ENCODE assay signal across 20 mouse cellular contexts in genomic region chr1:91839557-91839956, GRCm38 (mm10). TPM values are rescaled to one million over a fixed set of nuclear protein-coding genes. Genes with fewer than 3 reads are reported as not detected.
DNase-seq lines count a peak whose midpoint lies in the region; ATAC-seq lines count a peak whose summit lies in the region.
"Had no signal": no experiment of that assay in that cellular context is flagged by ENCODE, and none has a peak within 500 bp of the region (broad histone marks: within the 10 kb centered on the region; RNA-seq: fewer than 3 reads in every experiment).

No protein-coding gene starts in this region.

- peaks cover 29% of the 10 kb centered on the region for H3K4me1 ChIP-seq in neural tube, embryonic 15.5 days
- H3K4me1 ChIP-seq: forebrain, embryonic 15.5 days had no signal

- no peaks in the 10 kb centered on the region for H3K9me3 ChIP-seq in neural tube, embryonic 15.5 days (replicated peaks)
- H3K9me3 ChIP-seq: embryonic facial prominence, embryonic 12.5 days; forebrain, embryonic 15.5 days; G1E had no signal

- no peaks in the 10 kb centered on the region for H3K36me3 ChIP-seq in neural tube, embryonic 15.5 days
- H3K36me3 ChIP-seq: forebrain, embryonic 15.5 days; G1E; heart, embryonic 13.5 days had no signal

- no peak overlapping the region for H3K4me3 ChIP-seq in neural tube, embryonic 15.5 days (replicated peaks)
- H3K4me3 ChIP-seq: embryonic facial prominence, embryonic 12.5 days; forebrain, embryonic 15.5 days; heart, embryonic 13.5 days had no signal

- H3K27me3 ChIP-seq in neural tube, embryonic 15.5 days (replicated peaks): no peaks in the 10 kb centered on the region
- H3K27me3 ChIP-seq: embryonic facial prominence, embryonic 12.5 days; forebrain, embryonic 15.5 days; heart, embryonic 13.5 days had no signal

- 0 out of 2 replicates have a peak overlapping the region, but pooled peaks have one; percentile 18 for H3K27ac ChIP-seq in neural tube, embryonic 15.5 days (replicated peaks)
- H3K27ac ChIP-seq: embryonic facial prominence, embryonic 12.5 days; forebrain, embryonic 15.5 days; heart, embryonic 13.5 days had no signal

- H3K4me2 ChIP-seq in neural tube, embryonic 15.5 days: no peak overlapping the region
- H3K4me2 ChIP-seq: embryonic facial prominence, embryonic 12.5 days; forebrain, embryonic 15.5 days; heart, embryonic 13.5 days had no signal

- H3K9ac ChIP-seq in neural tube, embryonic 15.5 days (replicated peaks): no peak overlapping the region
- H3K9ac ChIP-seq: embryonic facial prominence, embryonic 12.5 days; forebrain, embryonic 15.5 days; heart, embryonic 13.5 days had no signal

- WGBS in neural tube, embryonic 15.5 days: 78% methylated on average over 6 of the region's 6 CpGs

- ATAC-seq in frontal cortex, adult (ENCODE audit: low TSS enrichment): 0 out of 2 replicates have a peak, but pooled peaks have one; percentile 33
- no peak for ATAC-seq in neural tube, embryonic 15.5 days (ENCODE audit: low FRiP score)
- no peak for ATAC-seq in megakaryocyte progenitor cell, adult 5-6 weeks (replicated peaks; ENCODE audit: poor library complexity)
- ATAC-seq in inflammation-experienced regulatory T-cells, adult 6 months: no peak
- ATAC-seq: CD4-positive, CD25-positive, alpha-beta regulatory T cell, adult 4 months; forebrain, embryonic 15.5 days had no signal

- no peak for DNase-seq in frontal cortex, postnatal 36 days (ENCODE audit: low spot score in 2 of 2)
- DNase-seq in layer of hippocampus, adult 18-20 months (ENCODE audit: low spot score in 2 of 2): peak; percentile 10 to 11
- DNase-seq in layer of hippocampus, adult 8-10 months (ENCODE audit: low spot score in 2 of 2): no peak
- no peak for DNase-seq in neural tube, embryonic 10.5 days (ENCODE audit: extremely low spot score, low spot score)
- DNase-seq: adrenal gland, postnatal 14 days; B cell, adult 2 months; cerebellum, adult 11-12 months; cerebellum, adult 9-10 months; cerebellum, postnatal 25 days; gastrocnemius, postnatal 14 days; heart, postnatal 36 days had no signal

RNA-seq across cellular contexts. Expression of gene Twist2, which starts 38.3 kb away (rescaled TPM):
- 1 to 10 TPM in 1 of 2 experiments, under 1 TPM in 1; 0.97 to 1.6 TPM for total RNA-seq in layer of hippocampus, adult 18-20 months (2021)
- total RNA-seq in layer of hippocampus, adult 8-10 months (2022): 1 to 10 TPM; 1.0 to 2.4 (median 1.3) TPM
- 2.8 and 4.8 TPM in 2 replicates for polyA plus RNA-seq in neural tube, embryonic 15.5 days (2015; fragmentation: Nextera tagmentation; extraction: Ambion mirVana)
- not detected in 2 replicates for total RNA-seq in megakaryocyte progenitor cell, adult 5-6 weeks (2015)
- total RNA-seq in megakaryocyte progenitor cell, adult 5-6 weeks (2017): not detected in 2 replicates
- not detected for polyA plus RNA-seq in inflammation-experienced regulatory T-cells, adult 6 months (2017; shearing (Covaris generic))
- polyA plus RNA-seq: CD4-positive, CD25-positive, alpha-beta regulatory T cell, adult 4 months; G1E had no signal

Comparison
In these comparisons a context has a peak if more than half of its experiments do, and no peak if none do; other contexts are left out.
1. DNase-seq: peak in layer of hippocampus, adult 18-20 months (2 of 2); none in frontal cortex, postnatal 36 days (0 of 2), layer of hippocampus, adult 8-10 months (0 of 2) and neural tube, embryonic 10.5 days (single experiment).